Mouse (Mus musculus) thymus, adult 2 months (tissue): ENCODE data around the gene Nfia.

ENCODE experiments used
- CTCF ChIP-seq: fragments of 200-500 bp; IDR thresholded peaks from 2 replicates; pipeline ENCODE4 v1.5.1; 2012; ENCODE audit warnings: mild to moderate bottlenecking, control low read depth, low read length, moderate library complexity, borderline replicate concordance; ENCODE audit not compliant: control insufficient read depth, poor library complexity, insufficient read depth; ENCODE audit errors: extremely low read depth
- POLR2A ChIP-seq: fragments of 200-500 bp; IDR thresholded peaks from 2 replicates; pipeline ENCODE4 v1.6.1; 2012; ENCODE audit warnings: mild to moderate bottlenecking, low read length, control low read depth, moderate library complexity; ENCODE audit not compliant: control insufficient read depth, poor library complexity, insufficient read depth; ENCODE audit errors: extremely low read depth

- TF ChIP-seq CTCF (no peak), POLR2A (no peak)
Observed at GRCm38 (mm10) chr4:97864276-97864675, 91.7 kb downstream of the Nfia start.
